Mouse (Mus musculus) liver, embryonic 15.5 days (tissue): ENCODE data around the gene Baz2b. TPM values are rescaled to one million over a fixed set of nuclear protein-coding genes. Genes with fewer than 3 reads are reported as not detected.
"Not testable (repeated sequence)": the region's sequence is repeated elsewhere in the genome, so short reads cannot be mapped to it uniquely, and the experiment has no call there.

ENCODE experiments used
- ATAC-seq: fragments of 200-750 bp; cut with Nextera tagmentation; 2 replicates; pipeline ENCODE4 v1.8.0; 2017; ENCODE audit warnings: moderate number of reproducible peaks, mild to moderate bottlenecking, moderate library complexity; ENCODE audit not compliant: insufficient read depth
- H3K27ac ChIP-seq: fragments of 300-500 bp; sonication (generic); replicated peaks from 2 replicates; pipeline ENCODE4 v1.5.1; 2015; ENCODE audit warnings: mild to moderate bottlenecking, inconsistent platforms
- H3K27me3 ChIP-seq: fragments of 300-500 bp; sonication (generic); 2 replicates; pipeline ENCODE4 v1.6.1; 2015; ENCODE audit warnings: mild to moderate bottlenecking, inconsistent platforms
- H3K36me3 ChIP-seq: fragments of 300-500 bp; sonication (generic); replicated peaks from 2 replicates; pipeline ENCODE4 v1.6.1; 2015; ENCODE audit warnings: moderate library complexity, mild to moderate bottlenecking, inconsistent platforms
- H3K4me1 ChIP-seq: fragments of 300-500 bp; sonication (generic); replicated peaks from 2 replicates; pipeline ENCODE4 v1.6.1; 2015; ENCODE audit warnings: inconsistent platforms
- H3K4me2 ChIP-seq: fragments of 300-500 bp; sonication (generic); 2 replicates; pipeline ENCODE4 v1.6.1; 2015; ENCODE audit warnings: moderate library complexity, mild to moderate bottlenecking, inconsistent platforms
- H3K4me3 ChIP-seq: fragments of 300-500 bp; sonication (generic); replicated peaks from 2 replicates; pipeline ENCODE4 v1.5.1; 2015; ENCODE audit warnings: mild to moderate bottlenecking, inconsistent platforms
- H3K9ac ChIP-seq: fragments of 300-500 bp; sonication (generic); 2 replicates; pipeline ENCODE4 v1.6.1; 2015; ENCODE audit warnings: moderate library complexity, mild to moderate bottlenecking, inconsistent platforms
- H3K9me3 ChIP-seq: fragments of 300-500 bp; sonication (generic); replicated peaks from 2 replicates; pipeline ENCODE4 v1.6.1; 2016; ENCODE audit warnings: inconsistent platforms
- WGBS: fragments of 180-500 bp; shearing (Covaris S2); methylation state at CpG from one replicate; pipeline ENCODE4 v1.1.7; 2015; ENCODE audit warnings: mixed read lengths; ENCODE audit not compliant: insufficient replicate concordance; 5-methylcytosine and 5-hydroxymethylcytosine counted together
- polyA plus RNA-seq: library from polyadenylated mRNA; unstranded; fragments of >200 nt; fragmentation: Nextera tagmentation; extraction: Ambion mirVana; gene quantifications from 2 replicates; pipeline ENCODE4 v1.2.1, GENCODE M21; 2015

Baz2b gene
- polyA plus RNA-seq, 1 experiment from 2014 or later: 14.8 TPM

- Histone ChIP-seq H3K36me3 (no peaks in the 10 kb centered on the region), H3K9me3 (no peaks in the 10 kb centered on the region), H3K9ac (no peak overlapping the region), H3K4me3 (no peak overlapping the region), H3K4me1 (no peaks in the 10 kb centered on the region), H3K4me2 (no peak overlapping the region), H3K27ac (no peak overlapping the region), H3K27me3 (no peaks in the 10 kb centered on the region)
- ATAC-seq: no peak
- 83% methylated on average over 10 of the region's 10 CpGs for WGBS
Measured at GRCm38 (mm10) chr2:59853543-59853942, 356.1 kb downstream of the Baz2b start.

DNA sequence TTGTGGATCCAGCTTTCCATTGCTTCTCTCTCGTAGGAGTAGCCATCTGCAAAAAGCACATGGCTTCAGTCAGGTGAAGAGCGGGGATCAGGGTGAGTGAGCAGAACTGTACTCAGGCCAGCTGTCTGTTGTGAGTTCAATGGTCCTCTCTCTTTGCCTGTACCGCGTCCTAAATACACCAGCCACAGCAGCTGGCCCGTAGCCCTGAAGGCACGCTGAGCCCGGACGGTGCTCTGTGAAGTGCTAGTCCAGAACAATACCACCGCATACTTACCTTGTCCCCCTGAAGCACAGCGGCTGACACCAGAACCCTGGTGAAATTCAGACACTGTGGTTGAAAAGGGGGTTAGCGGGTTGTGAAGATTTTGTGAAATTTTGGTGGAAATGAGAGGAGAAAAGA is 356.7 kb downstream of the Baz2b start:
- H3K36me3 ChIP-seq: no peaks in the 10 kb centered on the region
- no peaks in the 10 kb centered on the region for H3K4me1 ChIP-seq
- H3K4me3 ChIP-seq: no peak overlapping the region
- H3K9me3 ChIP-seq: no peaks in the 10 kb centered on the region
- H3K9ac ChIP-seq: no peak overlapping the region
- H3K27ac ChIP-seq: no peak overlapping the region
- no peak overlapping the region for H3K4me2 ChIP-seq
- ATAC-seq: no peak
- 83% methylated on average over 11 of the region's 11 CpGs for WGBS
- H3K27me3 ChIP-seq: no peaks in the 10 kb centered on the region

DNA sequence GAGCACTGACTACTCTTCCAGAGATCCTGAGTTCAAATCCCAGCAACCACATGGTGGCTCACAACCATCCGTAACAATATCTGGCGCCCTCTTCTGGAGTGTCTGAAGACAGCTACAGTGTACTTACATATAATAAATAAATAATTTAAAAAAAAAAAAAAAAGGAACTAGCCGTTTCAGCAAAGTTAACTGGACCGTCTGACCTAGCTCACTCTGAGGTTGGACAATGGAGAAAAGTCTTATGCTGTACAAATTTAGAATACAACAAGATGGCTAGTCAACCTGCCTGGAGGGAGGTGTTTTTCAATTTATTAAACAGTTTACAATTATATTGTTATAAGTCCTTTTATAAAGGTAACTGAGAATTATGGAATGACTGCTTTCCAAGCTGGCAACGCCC is 357.8 kb downstream of the Baz2b start:
- not testable (repeated sequence) for H3K4me1 ChIP-seq, ATAC-seq, H3K27me3 ChIP-seq, H3K4me3 ChIP-seq, H3K36me3 ChIP-seq, H3K9me3 ChIP-seq, H3K27ac ChIP-seq, H3K4me2 ChIP-seq, H3K9ac ChIP-seq
- 48% methylated on average over 5 of the region's 5 CpGs for WGBS

Other genes starting within 250 kb of the Baz2b start
- gene March7, start within 50 bp of the Baz2b start, polyA plus RNA-seq: 20.4 and 21.7 TPM in 2 replicates
- 91.1 and 91.3 TPM in 2 replicates for gene Cd302, start 74.6 kb upstream of the Baz2b start, polyA plus RNA-seq
- 2.7 and 2.8 TPM in 2 replicates for gene Ly75, start 173.5 kb upstream of the Baz2b start, polyA plus RNA-seq